Mouse (Mus musculus): ENCODE results near the gene Cst9.

DNA sequence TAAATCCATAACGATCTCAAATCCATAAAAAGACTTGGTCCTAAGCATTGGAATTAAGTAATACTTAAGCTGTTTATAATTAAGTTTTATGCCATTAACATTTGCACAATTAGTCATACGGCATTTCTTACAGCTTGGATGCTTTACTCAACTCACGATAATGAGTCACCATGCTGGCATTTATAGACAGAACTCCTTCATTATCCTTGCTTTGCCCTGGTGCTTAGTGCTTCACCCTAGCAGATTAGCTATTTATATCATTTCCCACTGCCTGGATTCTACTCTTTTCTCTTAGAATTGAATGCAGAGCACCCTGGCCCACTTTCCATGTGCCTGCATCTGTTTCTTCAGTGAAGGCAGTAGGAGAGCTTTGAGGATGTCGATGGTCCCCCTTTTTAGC is 22.6 kb downstream of the Cst9 start:
- no peak for TF ChIP-seq CTCF (IDR thresholded peaks at IDR 0.05 in 2 of 3, conservative IDR thresholded peaks at IDR 0.05 in 1 of 3; ENCODE audit: control insufficient read depth in 1 of 3, insufficient read depth in 1 of 3, low read depth in 2 of 3, low read length in 3 of 3, poor library complexity in 1 of 3, severe bottlenecking in 1 of 3)
- TF ChIP-seq E2F4 (IDR thresholded peaks at IDR 0.05; ENCODE audit: borderline replicate concordance, low read depth, low read length), result no peak
- TF ChIP-seq POLR2A (IDR thresholded peaks at IDR 0.05; ENCODE audit: control insufficient read depth in 1 of 2, insufficient read depth in 1 of 2, low read depth in 1 of 2, low read length in 2 of 2, poor library complexity in 1 of 2), result no peak
- TF ChIP-seq BHLHE40 (IDR thresholded peaks at IDR 0.05; ENCODE audit: borderline replicate concordance, low read depth, low read length), result no peak
- TF ChIP-seq ZNF384 (IDR thresholded peaks at IDR 0.05; ENCODE audit: low read depth, low read length), result no peak
- TF ChIP-seq SIN3A (IDR thresholded peaks at IDR 0.05; ENCODE audit: low read length), result no peak
- TF ChIP-seq MAFK (IDR thresholded peaks at IDR 0.05; ENCODE audit: borderline replicate concordance, low read depth, low read length), result no peak
- TF ChIP-seq EP300 (IDR thresholded peaks at IDR 0.05; ENCODE audit: low read depth in 1 of 2, low read length in 2 of 2), result no peak
- TF ChIP-seq SMC3 (IDR thresholded peaks at IDR 0.05; ENCODE audit: low read depth, low read length), result no peak
- TF ChIP-seq TCF12 (IDR thresholded peaks at IDR 0.05; ENCODE audit: low read depth, low read length), result no peak
